Mouse (Mus musculus) Muller cell, postnatal 12 days (primary cell): ENCODE data around the gene Csmd2.
"Not testable (repeated sequence)": the region's sequence is repeated elsewhere in the genome, so short reads cannot be mapped to it uniquely, and the experiment has no call there.

ENCODE experiments used
- DNase-seq: peaks from one replicate; pipeline ENCODE4 v3.0.0-alpha.2; 2015; ENCODE audit errors: inconsistent ontology term

Csmd2 gene

GRCm38 (mm10) chr4:128483891-128484290 is 496.2 kb downstream of the Csmd2 start:
- no peak for DNase-seq

GRCm38 (mm10) chr4:128484679-128485078 is 497.0 kb downstream of the Csmd2 start:
- DNase-seq = no peak

- DNase-seq = no peak
These were observed 502.0 kb downstream of the Csmd2 start for GRCm38 (mm10) chr4:128489521-128490100.

- peak; percentile 39 for DNase-seq
These were observed 504.4 kb downstream of the Csmd2 start for GRCm38 (mm10) chr4:128492055-128492454.

GRCm38 (mm10) chr4:128499980-128500379 is 512.3 kb downstream of the Csmd2 start:
- no peak for DNase-seq

- no peak for DNase-seq
These were observed 519.2 kb downstream of the Csmd2 start for GRCm38 (mm10) chr4:128506878-128507277.

- no peak for DNase-seq
These were observed 522.2 kb downstream of the Csmd2 start for GRCm38 (mm10) chr4:128509885-128510284.

GRCm38 (mm10) chr4:128514496-128514895 is 526.8 kb downstream of the Csmd2 start:
- no peak for DNase-seq

GRCm38 (mm10) chr4:128521276-128521675 is 533.6 kb downstream of the Csmd2 start:
- DNase-seq = no peak

- DNase-seq = no peak
These were observed 555.7 kb downstream of the Csmd2 start for GRCm38 (mm10) chr4:128543378-128543777.

GRCm38 (mm10) chr4:128543956-128544486 is 556.4 kb downstream of the Csmd2 start:
- DNase-seq = not testable (repeated sequence)

- DNase-seq = no peak
These were observed 563.1 kb downstream of the Csmd2 start for GRCm38 (mm10) chr4:128550756-128551155.

GRCm38 (mm10) chr4:128554198-128554597 is 566.5 kb downstream of the Csmd2 start:
- DNase-seq = no peak

GRCm38 (mm10) chr4:128560327-128560726 is 572.7 kb downstream of the Csmd2 start:
- DNase-seq = no peak

GRCm38 (mm10) chr4:128575811-128576210 is 588.2 kb downstream of the Csmd2 start:
- DNase-seq = peak; percentile 57

- DNase-seq = no peak
These were observed 591.5 kb downstream of the Csmd2 start for GRCm38 (mm10) chr4:128579182-128579581.

- DNase-seq = no peak
These were observed 605.6 kb downstream of the Csmd2 start for GRCm38 (mm10) chr4:128593286-128593685.

- DNase-seq = no peak
These were observed 606.4 kb downstream of the Csmd2 start for GRCm38 (mm10) chr4:128594062-128594461.

GRCm38 (mm10) chr4:128597801-128598560 is 610.3 kb downstream of the Csmd2 start:
- no peak for DNase-seq

GRCm38 (mm10) chr4:128606586-128606985 is 618.9 kb downstream of the Csmd2 start:
- DNase-seq = no peak

- no peak for DNase-seq
These were observed 620.0 kb downstream of the Csmd2 start for GRCm38 (mm10) chr4:128607661-128608060.

GRCm38 (mm10) chr4:128609276-128609924 is 621.7 kb downstream of the Csmd2 start:
- DNase-seq = peak; percentile 64
